Mouse (Mus musculus): ENCODE data around the gene Map3k7cl.

Map3k7cl gene

GRCm38 (mm10) chr16:87642234-87642633 is 89.1 kb downstream of the Map3k7cl start:
- DNase-seq (ENCODE audit: low spot score), result no peak

GRCm38 (mm10) chr16:87644111-87644770 is 91.1 kb downstream of the Map3k7cl start:
- no peak for DNase-seq (ENCODE audit: low spot score)
